Mouse (Mus musculus) C2C12 (cell line): ENCODE measurements around the gene Large1.

Source experiments
- CTCF ChIP-seq: IDR thresholded peaks from one replicate; pipeline ENCODE4 v1.5.1; 2011; ENCODE audit not compliant: control insufficient read depth, insufficient read depth, insufficient read length
- USF1 ChIP-seq: IDR thresholded peaks from one replicate; pipeline ENCODE4 v1.6.1; 2011; ENCODE audit warnings: low read depth, mild to moderate bottlenecking, control low read depth, moderate library complexity

- no peak for TF ChIP-seq CTCF
- peak; percentile 78 for TF ChIP-seq USF1
Observed at GRCm38 (mm10) chr8:73353108-73353793, at the start of gene Large1.
